Mouse (Mus musculus): ENCODE measurements at regions not wholly inside any gene's neighbourhood (a gene's known extent, or its start where the extent isn't known, plus 50 kb on each side); places are given as distances from the start of the nearest gene placed in this dataset.

GRCm38 (mm10) chr1:185832059-185832458 is 285.1 kb downstream of the Lyplal1 start:
- H3K9ac ChIP-seq (ENCODE audit: insufficient read depth, low read depth, low read length, poor library complexity, severe bottlenecking): no peak overlapping the region
- no peak overlapping the region for H3K4me3 ChIP-seq (ENCODE audit: insufficient read depth in 1 of 2, low read depth in 1 of 2, low read length in 2 of 2, poor library complexity in 1 of 2, severe bottlenecking in 1 of 2)
- no peak for DNase-seq (ENCODE audit: low read depth, low spot score)
- no peak overlapping the region for H3K27ac ChIP-seq (ENCODE audit: insufficient read depth, low read depth, low read length, poor library complexity, severe bottlenecking)
- in situ Hi-C loops (cut with MboI; ENCODE audit: low sequenced_read_pairs in 2 of 2, unreplicated experiment in 2 of 2): no loop called here
- no peaks in the 10 kb centered on the region for H3K9me3 ChIP-seq (ENCODE audit: control insufficient read depth, insufficient read depth, low read depth, low read length)
- H3K36me3 ChIP-seq (ENCODE audit: control insufficient read depth, insufficient read depth, low read length, poor library complexity, severe bottlenecking): no peaks in the 10 kb centered on the region
- no peak for TF ChIP-seq HCFC1 (IDR thresholded peaks at IDR 0.05; ENCODE audit: borderline replicate concordance, insufficient read depth, low read length)
- no peak for TF ChIP-seq ZC3H11A (IDR thresholded peaks at IDR 0.05; ENCODE audit: borderline replicate concordance, low read depth, low read length)
- TF ChIP-seq MAFK (IDR thresholded peaks at IDR 0.05; ENCODE audit: insufficient read depth, low read depth, low read length): no peak
- no peak for TF ChIP-seq CHD2 (IDR thresholded peaks at IDR 0.05; ENCODE audit: low read depth, low read length)
- no peak for TF ChIP-seq ZNF384 (IDR thresholded peaks at IDR 0.05; ENCODE audit: low read depth, low read length)
- H3K4me1 ChIP-seq (ENCODE audit: control insufficient read depth in 2 of 2, insufficient read depth in 2 of 2, low read length in 2 of 2, poor library complexity in 1 of 2): no peaks in the 10 kb centered on the region

GRCm38 (mm10) chr1:185834171-185834570 is 282.9 kb downstream of the Lyplal1 start:
- TF ChIP-seq MAFK (IDR thresholded peaks at IDR 0.05; ENCODE audit: insufficient read depth, low read depth, low read length): no peak
- TF ChIP-seq ZNF384 (IDR thresholded peaks at IDR 0.05; ENCODE audit: low read depth, low read length): no peak
- TF ChIP-seq CHD2 (IDR thresholded peaks at IDR 0.05; ENCODE audit: low read depth, low read length): no peak
- TF ChIP-seq ZC3H11A (IDR thresholded peaks at IDR 0.05; ENCODE audit: borderline replicate concordance, low read depth, low read length): no peak
- TF ChIP-seq HCFC1 (IDR thresholded peaks at IDR 0.05; ENCODE audit: borderline replicate concordance, insufficient read depth, low read length): no peak
- Histone ChIP-seq H3K4me1 (ENCODE audit: control insufficient read depth in 2 of 2, insufficient read depth in 2 of 2, low read length in 2 of 2, poor library complexity in 1 of 2) (no peaks in the 10 kb centered on the region), H3K27ac (ENCODE audit: insufficient read depth, low read depth, low read length, poor library complexity, severe bottlenecking) (no peak overlapping the region), H3K4me3 (ENCODE audit: insufficient read depth in 1 of 2, low read depth in 1 of 2, low read length in 2 of 2, poor library complexity in 1 of 2, severe bottlenecking in 1 of 2) (no peak overlapping the region), H3K9me3 (ENCODE audit: control insufficient read depth, insufficient read depth, low read depth, low read length) (no peaks in the 10 kb centered on the region), H3K9ac (ENCODE audit: insufficient read depth, low read depth, low read length, poor library complexity, severe bottlenecking) (no peak overlapping the region), H3K36me3 (ENCODE audit: control insufficient read depth, insufficient read depth, low read length, poor library complexity, severe bottlenecking) (no peaks in the 10 kb centered on the region)
- DNase-seq (ENCODE audit: low read depth, low spot score): no peak
- in situ Hi-C loops (cut with MboI; ENCODE audit: low sequenced_read_pairs in 2 of 2, unreplicated experiment in 2 of 2): no loop called here

GRCm38 (mm10) chr1:185836632-185837281 is 280.4 kb downstream of the Lyplal1 start:
- Histone ChIP-seq H3K9ac (ENCODE audit: insufficient read depth, low read depth, low read length, poor library complexity, severe bottlenecking) (no peak overlapping the region), H3K4me1 (ENCODE audit: control insufficient read depth in 2 of 2, insufficient read depth in 2 of 2, low read length in 2 of 2, poor library complexity in 1 of 2) (no peaks in the 10 kb centered on the region), H3K4me3 (ENCODE audit: insufficient read depth in 1 of 2, low read depth in 1 of 2, low read length in 2 of 2, poor library complexity in 1 of 2, severe bottlenecking in 1 of 2) (no peak overlapping the region), H3K27ac (ENCODE audit: insufficient read depth, low read depth, low read length, poor library complexity, severe bottlenecking) (no peak overlapping the region), H3K36me3 (ENCODE audit: control insufficient read depth, insufficient read depth, low read length, poor library complexity, severe bottlenecking) (no peaks in the 10 kb centered on the region), H3K9me3 (ENCODE audit: control insufficient read depth, insufficient read depth, low read depth, low read length) (no peaks in the 10 kb centered on the region)
- no peak for TF ChIP-seq ZNF384 (IDR thresholded peaks at IDR 0.05; ENCODE audit: low read depth, low read length)
- no peak for TF ChIP-seq MAFK (IDR thresholded peaks at IDR 0.05; ENCODE audit: insufficient read depth, low read depth, low read length)
- TF ChIP-seq ZC3H11A (IDR thresholded peaks at IDR 0.05; ENCODE audit: borderline replicate concordance, low read depth, low read length): no peak
- TF ChIP-seq CHD2 (IDR thresholded peaks at IDR 0.05; ENCODE audit: low read depth, low read length): no peak
- TF ChIP-seq HCFC1 (IDR thresholded peaks at IDR 0.05; ENCODE audit: borderline replicate concordance, insufficient read depth, low read length): no peak
- no peak for DNase-seq (ENCODE audit: low read depth, low spot score)
- in situ Hi-C loops (cut with MboI; ENCODE audit: low sequenced_read_pairs in 2 of 2, unreplicated experiment in 2 of 2): no loop called here

GRCm38 (mm10) chr1:185842481-185842880 is 274.6 kb downstream of the Lyplal1 start:
- in situ Hi-C loops (cut with MboI; ENCODE audit: low sequenced_read_pairs in 2 of 2, unreplicated experiment in 2 of 2): no loop called here
- Histone ChIP-seq H3K4me3 (ENCODE audit: insufficient read depth in 1 of 2, low read depth in 1 of 2, low read length in 2 of 2, poor library complexity in 1 of 2, severe bottlenecking in 1 of 2) (no peak overlapping the region), H3K9ac (ENCODE audit: insufficient read depth, low read depth, low read length, poor library complexity, severe bottlenecking) (no peak overlapping the region), H3K9me3 (ENCODE audit: control insufficient read depth, insufficient read depth, low read depth, low read length) (no peaks in the 10 kb centered on the region), H3K27ac (ENCODE audit: insufficient read depth, low read depth, low read length, poor library complexity, severe bottlenecking) (no peak overlapping the region), H3K4me1 (ENCODE audit: control insufficient read depth in 2 of 2, insufficient read depth in 2 of 2, low read length in 2 of 2, poor library complexity in 1 of 2) (no peaks in the 10 kb centered on the region), H3K36me3 (ENCODE audit: control insufficient read depth, insufficient read depth, low read length, poor library complexity, severe bottlenecking) (no peaks in the 10 kb centered on the region)
- no peak for DNase-seq (ENCODE audit: low read depth, low spot score)
- TF ChIP-seq HCFC1 (IDR thresholded peaks at IDR 0.05; ENCODE audit: borderline replicate concordance, insufficient read depth, low read length) (no peak), CHD2 (IDR thresholded peaks at IDR 0.05; ENCODE audit: low read depth, low read length) (no peak), ZNF384 (IDR thresholded peaks at IDR 0.05; ENCODE audit: low read depth, low read length) (no peak), MAFK (IDR thresholded peaks at IDR 0.05; ENCODE audit: insufficient read depth, low read depth, low read length) (no peak), ZC3H11A (IDR thresholded peaks at IDR 0.05; ENCODE audit: borderline replicate concordance, low read depth, low read length) (no peak)
